Mouse (Mus musculus) embryo, embryonic 11.5 days (tissue): ENCODE measurements around the gene Slc16a14.

Experiments
- DNase-seq: peaks from one replicate; pipeline ENCODE4 v3.0.0-alpha.2; 2012; ENCODE audit warnings: low read depth, low spot score

The Slc16a14 gene

DNA sequence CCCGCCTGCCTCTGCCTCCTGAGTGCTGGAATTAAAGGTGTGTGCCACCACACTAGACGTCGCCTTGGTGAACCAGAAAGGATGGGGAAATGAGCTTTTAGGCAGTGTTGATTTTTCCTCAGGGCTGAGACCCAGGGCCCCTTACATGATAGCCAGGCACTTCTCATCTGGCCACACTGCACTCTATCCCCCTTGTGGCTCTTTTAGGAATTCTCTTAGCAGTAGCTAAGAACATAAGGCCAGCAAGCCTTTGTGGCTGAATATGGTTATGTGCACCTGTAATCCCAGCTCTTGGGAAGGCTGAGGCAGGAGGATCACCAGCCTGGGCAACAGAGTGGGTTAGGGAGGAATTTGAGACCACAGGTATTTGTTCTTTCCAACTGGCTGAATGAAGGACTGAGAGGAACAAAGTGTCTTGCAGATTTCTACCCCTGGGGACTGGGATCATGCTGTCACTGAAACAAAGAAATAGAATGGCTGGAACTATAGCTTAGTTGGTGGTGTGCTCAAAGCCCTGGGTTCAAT is 68.2 kb downstream of the Slc16a14 start:
- DNase-seq, result no peak

DNA sequence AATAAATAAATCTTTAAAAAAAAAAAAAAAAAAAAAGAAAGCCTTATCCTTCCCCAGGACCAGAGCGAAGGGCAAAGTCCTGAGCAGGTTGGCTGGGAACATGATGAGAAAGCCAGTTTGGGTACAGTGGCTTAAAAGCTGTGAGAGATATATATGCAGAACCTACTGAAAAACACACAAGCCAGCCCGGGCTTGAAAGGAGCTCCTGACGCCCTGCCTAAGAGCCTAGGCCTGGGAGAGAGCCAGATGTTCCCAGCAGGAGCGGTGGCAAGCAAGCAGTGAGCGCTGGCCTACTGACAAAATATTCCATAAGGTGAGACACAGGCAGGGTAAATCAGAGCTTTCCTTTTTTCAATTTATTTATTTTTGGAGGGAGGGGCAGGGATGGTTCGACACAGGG is 68.7 kb downstream of the Slc16a14 start:
- DNase-seq, result no peak

DNA sequence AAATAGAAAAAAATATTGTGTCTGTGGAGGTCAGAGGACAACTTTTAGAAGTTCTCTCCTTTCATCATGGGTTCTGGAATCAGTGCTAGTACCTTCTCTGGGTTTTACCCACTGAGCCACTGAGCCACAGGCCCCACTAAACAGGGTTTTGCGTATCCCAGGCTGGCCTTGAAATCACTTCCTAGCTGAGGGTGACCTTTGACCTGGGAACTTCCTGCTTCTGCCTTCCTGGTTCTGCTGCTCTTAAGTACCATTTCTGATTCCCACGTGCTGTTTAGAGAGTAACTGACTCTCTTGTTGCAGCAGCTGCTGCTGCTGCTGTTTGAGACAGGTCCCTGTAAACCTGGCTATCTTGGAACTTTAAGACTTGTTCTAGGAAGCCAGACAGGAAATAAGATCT is 70.3 kb downstream of the Slc16a14 start:
- no peak for DNase-seq

DNA sequence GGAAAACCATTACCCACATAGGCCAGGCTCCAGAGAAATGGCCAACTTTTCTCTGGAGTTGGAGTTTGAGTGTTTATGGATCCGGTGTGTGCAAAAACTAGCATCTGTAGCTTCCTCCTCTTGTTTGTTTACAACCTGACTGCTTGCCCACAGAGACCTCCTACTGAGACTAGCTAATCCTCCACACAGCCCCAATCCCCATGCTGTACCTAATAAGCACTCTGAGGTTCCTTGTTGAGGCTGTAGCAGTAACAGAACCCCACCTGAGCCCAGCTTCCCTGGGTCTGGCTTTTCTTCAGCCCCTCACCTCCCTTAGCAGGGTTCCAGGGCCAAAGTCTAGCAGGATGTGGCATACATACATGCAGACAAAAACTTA is 73.7 kb downstream of the Slc16a14 start:
- DNase-seq, result no peak

DNA sequence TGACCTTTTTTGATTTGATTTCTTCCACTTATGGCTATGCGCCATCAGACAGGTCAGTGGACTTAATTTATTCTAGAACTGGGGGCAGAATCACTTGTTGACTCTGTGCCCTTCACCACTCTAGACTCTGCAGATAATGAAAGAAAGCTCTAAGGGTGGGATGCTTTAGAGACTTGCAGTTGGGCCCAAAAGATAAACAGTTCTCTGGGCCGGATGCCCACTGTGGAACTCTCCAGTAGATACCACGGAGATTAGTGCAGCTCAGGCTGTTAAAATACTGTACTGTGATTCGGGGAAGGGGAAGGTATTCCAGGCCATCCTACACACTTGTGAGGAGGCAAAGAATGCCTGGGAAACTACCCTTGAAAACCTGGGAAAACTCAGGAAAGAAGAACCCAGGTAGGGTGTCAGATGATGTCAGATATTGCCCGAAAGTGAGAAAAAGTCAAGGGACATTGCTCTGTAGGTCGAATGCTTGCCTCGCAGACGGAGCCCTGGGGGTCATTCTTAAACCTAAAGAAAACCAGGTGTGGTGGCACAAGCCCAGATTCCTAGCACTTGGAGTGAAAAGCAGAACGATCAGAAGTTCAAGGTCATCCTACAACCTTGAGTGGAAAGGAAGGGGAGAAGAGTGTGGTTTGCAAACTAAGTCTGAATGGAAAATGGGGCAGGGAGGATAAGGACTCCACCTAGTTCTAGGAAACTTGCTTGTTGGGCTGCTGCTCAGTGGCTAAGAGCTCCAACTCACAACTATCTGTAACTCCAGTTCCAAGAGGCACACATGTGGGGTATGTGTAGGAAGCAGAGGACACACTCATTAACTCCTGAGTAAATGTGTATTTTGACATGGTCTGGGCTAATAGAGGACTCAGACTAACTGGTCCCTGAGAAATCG is 74.3 kb downstream of the Slc16a14 start:
- DNase-seq, result no peak

DNA sequence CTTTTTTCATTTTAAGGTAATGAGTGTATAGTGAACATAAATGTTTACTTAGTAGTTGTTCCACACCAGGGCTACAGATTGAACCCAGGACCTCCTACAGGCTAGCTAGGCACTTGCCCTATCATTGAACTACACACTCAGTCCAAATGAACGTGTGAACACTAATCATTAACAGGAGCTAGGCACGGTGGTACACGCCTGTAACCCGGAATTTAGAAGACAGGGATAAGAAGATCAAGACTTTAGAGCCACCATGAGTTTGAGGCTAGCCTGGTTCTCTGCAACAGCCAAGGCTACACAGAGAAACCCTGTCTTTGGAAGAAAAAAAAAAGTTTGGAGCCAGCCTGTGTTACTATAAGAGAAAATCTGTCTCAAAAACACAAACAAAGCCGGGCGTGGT is 75.3 kb downstream of the Slc16a14 start:
- no peak for DNase-seq
